Mouse (Mus musculus): Measurements from ENCODE around the gene Pla2g15.

Pla2g15 gene

DNA sequence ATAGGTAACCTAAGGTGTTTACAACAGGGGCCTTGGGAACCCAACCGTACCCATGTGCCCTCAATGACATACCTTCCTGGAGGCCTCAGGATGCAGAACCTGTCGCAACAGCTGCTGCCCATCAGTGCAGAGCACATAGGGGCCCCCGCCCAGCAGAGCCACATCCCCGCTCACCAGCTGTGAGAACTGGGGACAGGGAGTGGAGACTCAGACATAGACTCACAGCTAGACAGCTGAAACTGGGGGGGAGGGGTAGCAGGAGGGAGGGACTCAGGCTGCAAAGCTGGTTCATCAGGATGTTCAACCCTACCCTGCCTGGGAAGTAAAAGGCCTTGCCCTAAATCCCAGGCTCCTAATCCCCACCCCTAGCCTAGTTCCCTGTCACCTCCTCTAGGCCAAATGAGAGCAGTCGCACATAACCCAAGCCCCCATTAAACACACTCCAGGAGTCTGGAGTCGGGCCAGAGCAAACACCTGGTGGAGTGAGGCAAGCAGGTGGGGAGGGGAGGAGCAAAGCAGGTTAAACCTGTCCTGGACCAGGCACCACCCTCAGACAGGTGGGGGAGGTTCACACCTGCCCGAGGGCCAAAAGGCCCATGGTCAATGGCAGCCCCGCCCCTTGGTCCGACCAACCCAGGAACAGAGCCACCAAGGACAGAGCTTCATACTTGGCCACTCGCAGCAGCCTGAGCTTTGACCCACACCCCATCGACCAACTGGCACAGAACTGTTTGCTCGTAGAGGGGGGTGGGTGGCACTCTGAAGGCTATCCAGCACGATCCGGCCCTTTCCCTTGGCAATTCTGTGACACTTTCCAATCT lies 15.2 kb upstream of the Pla2g15 start:
- peak in 1 of 2 experiments; percentile 41 for DNase-seq (ENCODE audit: inconsistent age in 2 of 2, low spot score in 1 of 2)

DNA sequence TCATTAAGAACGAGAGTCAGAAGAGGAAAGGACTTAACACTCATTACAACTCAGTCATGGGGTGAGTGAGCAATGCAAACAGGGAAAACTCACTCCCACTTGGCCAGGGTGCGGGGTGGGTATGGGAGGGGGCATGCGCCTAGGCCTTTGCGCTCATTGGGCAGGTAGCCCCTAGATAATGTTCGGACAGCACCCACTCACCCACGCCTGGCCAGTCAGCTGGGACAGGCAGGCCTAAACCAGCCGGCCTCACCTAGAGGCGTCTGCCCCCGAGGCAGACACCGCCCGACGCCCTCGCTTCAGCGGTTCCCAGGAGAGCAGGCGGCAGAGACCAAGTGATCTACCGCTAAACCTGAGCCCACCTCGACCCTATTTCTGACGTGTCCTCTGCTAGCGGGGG lies 14.5 kb upstream of the Pla2g15 start:
- DNase-seq (ENCODE audit: inconsistent age in 2 of 2, low spot score in 1 of 2), result no peak

DNA sequence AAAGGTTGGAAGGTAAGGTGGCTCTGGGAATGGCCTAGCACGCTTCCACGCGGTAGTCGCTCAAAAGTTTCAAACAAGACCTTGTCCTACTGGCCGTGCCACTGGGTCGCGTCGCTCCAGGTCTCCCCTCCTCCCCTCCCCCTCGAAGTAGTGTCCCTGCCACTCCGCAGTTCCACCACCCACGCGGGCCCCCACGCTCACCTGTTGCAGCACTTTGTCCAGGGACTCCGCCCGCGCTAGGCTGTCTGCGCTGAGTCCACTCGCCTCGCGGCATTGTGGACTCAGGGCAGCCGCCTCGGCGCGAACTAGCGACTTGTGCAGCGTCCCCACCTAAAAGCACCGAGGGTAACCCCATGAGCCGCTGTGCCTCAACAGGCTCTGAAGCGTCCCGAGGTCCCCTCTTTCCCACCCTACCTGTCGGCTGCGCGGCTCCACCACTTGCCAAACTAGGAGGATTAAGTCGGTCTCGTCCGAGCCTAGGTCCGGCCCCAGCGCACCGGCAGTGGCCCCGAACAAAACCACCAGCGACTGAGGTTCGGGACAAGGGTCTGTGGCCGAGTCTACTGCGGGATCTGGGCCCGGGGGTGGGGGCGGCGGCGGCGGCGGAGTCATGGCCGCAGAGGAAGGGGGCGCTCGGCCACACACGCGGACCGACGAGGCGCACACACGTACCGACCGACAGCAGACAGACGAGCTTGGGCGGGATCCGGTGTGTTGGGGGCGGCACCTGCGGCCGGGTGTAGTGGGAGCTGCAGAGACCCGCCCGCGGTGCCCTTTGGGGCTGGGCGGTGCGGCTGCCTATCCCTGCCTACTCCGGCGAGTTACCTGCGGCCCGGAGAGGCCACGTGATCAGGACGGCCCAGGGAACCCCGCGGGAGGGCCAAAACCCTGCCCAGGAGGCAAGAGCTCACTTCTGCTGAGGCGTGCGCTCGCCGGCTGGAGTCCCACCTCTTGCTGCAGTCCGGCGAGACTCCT lies 13.8 kb upstream of the Pla2g15 start, which contains the start of gene Esrp2:
Gene Esrp2 (minus strand): TSS at position 819 of the 975 bp plus-strand sequence.
- peak; percentile 65 to 84 for DNase-seq (ENCODE audit: inconsistent age in 2 of 2, low spot score in 1 of 2)

DNA sequence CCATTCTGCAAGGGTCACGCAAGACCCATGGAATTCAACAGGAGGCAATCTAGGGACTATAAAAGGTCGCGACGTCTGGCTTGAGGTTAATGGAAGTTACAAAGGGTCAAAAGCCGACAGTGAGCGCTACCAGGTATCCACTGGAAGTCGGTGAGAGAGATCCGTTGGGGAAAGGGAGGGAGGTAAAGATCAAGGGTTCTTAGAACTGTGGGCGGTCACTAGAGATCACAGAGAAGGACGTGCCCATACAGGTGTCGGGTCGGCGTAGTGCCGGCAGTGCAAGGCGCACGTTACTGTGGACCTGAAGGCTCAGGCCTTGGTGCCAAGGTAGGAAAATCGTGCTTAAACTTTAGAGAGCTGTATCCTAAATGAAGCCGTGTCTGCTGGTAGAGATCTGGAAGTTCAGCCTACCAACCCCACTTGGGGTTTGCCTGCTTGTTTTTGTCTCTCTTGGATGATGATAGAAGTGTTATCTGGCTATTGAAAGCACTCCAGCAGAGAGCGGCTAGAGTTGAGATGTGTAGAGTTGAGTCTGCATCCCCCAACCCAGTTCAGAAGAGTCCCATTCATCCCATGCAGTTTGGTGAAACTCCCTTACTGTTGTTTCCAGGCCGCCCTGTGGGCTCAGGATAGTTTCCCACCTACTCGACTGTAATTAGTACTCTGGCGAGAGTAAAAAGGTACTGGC lies 12.8 kb upstream of the Pla2g15 start:
- DNase-seq (ENCODE audit: inconsistent age in 2 of 2, low spot score in 1 of 2), result peak in 1 of 2 experiments; percentile 58

DNA sequence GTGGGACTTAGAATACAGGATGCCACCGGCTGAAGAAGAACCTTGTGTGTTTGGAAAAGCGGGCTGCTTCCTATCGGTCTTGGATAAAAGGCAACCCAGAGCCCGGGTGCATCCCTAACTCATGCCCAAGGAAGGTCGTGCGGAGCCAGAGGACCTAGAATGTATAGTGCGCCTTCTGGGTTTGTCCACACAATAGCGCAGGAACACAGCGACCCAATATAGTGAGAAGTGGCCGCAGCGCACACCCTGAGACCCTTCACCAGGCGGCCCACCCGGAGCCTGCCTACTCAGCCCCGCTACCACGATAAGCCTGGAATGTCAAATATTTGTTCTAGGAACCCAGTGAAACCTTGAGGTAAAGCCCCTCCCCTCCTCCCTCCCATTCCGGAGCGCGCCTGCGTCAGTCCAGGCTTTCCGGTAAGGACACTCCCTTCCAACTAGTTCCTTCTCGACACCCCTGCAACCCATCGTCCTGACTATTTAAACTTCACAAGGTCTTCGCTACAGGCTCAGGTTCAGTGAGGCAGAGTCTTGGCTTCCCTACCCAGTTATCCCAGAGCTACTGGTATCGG lies 12.2 kb upstream of the Pla2g15 start:
- peak; percentile 85 to 95 for DNase-seq (ENCODE audit: inconsistent age in 2 of 2, low spot score in 1 of 2)

DNA sequence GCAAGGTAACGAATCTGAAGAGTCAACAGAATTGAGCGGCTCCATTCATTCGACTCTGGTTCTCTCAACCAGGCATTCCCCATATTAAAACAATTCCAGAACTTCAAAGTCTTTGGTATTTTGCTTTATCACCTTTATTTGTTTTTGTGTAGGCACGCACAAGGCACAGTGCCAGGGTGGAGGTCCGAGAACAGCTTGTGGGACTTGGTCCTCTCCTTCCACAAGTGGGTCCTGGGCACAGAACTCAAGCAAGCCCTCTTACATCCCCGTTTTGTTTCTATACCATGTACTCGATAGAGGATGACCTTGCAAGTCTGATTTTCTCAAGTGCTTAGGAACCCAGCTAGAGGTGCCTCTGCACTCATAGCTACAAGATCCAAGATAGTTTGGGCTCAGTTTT lies 11.6 kb upstream of the Pla2g15 start:
- DNase-seq (ENCODE audit: inconsistent age in 2 of 2, low spot score in 1 of 2), result no peak

DNA sequence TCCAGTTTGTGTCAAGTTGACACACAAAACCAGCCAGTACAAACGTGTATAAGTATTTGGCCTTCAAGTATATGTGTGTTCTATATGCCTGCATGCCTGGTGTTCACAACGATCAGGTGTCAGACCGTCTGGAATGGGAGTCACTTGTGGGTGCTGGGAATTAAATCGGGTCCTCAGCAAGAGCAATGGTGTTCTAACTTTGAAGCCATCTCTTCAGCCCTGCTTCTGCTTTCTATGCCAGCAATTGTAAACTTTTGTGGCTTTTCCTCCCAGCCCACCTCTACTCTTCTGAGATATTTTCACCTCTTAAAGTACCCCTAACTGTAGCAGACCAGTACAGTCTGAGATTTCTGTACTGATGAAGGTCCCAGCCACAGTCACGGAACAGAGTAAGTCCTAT lies 10.0 kb upstream of the Pla2g15 start:
- DNase-seq (ENCODE audit: inconsistent age in 2 of 2, low spot score in 1 of 2), result no peak

DNA sequence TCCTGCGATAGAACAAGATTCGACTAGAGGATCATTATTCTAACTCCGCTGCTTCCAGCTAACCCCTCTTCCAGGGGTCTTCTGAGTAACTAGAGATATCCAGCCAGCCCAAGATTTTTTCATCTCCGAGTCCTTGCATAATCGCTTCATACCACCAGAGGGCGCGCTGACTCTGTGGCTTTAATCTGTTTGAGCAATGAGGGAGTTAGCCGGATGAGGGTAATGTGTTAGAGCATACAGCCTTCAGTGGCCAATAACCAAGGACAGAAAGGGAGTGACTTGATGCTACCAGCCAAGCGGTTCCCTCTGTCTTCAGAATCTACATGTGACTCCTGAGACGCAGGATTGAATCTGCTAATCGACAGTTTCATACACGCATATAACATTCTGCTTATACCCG lies 9.4 kb upstream of the Pla2g15 start:
- peak; percentile 84 to 96 for DNase-seq (ENCODE audit: inconsistent age in 2 of 2, low spot score in 1 of 2)

DNA sequence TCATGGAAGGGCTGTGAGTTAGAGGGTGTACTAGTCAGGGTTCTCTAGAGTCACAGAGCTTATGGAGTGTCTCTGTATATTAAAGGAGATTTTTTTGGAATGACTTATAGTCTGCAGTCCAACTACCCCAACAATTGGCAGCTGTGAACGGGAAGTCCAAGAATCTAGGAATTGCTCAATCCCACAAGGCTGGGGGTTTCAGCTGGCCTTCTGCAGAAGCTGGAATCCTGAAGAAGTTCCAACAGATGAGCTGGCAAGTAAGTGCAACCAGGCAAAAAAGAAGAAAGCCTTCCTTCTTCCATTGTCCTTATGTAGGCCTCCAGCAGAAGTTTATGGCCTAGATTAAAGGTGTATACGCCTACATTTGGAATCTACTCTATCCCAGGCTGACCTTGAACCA lies 4.9 kb upstream of the Pla2g15 start:
- DNase-seq (ENCODE audit: inconsistent age in 2 of 2, low spot score in 1 of 2), result peak in 1 of 2 experiments; percentile 81

DNA sequence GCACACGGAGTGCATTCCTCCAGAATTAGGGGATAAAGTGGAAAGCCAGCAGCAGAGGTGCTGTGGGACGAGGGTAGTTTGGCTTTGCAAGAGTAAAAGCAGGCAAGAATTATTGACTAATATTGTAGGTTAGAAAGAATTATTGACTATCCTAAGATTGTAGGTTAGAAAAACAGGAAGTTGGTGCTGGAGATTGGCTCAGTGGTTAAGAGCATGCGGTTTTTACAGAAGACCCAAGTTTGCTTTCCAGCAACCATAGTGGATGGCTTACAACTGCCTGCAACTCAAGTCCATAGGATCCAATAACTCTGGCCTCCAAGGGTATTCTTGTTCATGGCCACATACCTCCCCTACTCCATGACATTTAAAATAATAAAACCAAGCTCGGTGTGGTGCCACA lies 4.2 kb upstream of the Pla2g15 start:
- no peak for DNase-seq (ENCODE audit: inconsistent age in 2 of 2, low spot score in 1 of 2)

DNA sequence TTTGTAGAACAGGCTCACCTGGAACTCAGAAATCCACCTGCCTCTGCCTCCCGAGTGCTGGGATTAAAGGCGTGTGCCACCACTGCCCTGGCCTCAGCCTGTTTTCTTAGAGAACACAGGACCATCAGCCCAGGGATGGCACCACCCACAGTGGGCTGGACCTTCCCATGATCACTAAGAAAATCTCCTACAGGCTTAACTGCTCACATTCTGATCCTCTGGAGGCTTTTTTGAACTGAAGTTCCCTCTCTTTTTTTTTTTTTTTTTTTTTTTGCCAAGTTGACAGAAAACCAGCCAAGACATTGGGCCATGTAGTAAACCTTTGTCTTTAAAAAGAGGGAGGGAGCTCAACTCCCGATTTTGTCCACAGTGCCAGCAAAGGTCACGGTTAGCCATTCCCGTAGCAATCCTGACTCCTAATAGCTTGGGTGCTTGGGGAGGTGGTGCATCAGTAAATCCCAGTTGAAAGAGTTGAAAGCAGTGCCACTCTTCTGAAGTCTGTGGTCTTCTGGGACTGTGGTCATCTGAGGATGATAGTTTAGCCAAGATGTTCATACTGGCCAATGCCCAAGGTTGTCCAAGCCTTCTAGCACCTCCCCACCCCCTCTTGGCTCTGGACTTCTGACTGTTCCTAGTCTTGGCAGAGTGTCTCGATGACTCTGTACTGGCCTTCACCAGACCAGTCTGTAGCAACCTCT lies 2.2 kb upstream of the Pla2g15 start:
- DNase-seq (ENCODE audit: inconsistent age in 2 of 2, low spot score in 1 of 2), result peak; percentile 87 to 96

DNA sequence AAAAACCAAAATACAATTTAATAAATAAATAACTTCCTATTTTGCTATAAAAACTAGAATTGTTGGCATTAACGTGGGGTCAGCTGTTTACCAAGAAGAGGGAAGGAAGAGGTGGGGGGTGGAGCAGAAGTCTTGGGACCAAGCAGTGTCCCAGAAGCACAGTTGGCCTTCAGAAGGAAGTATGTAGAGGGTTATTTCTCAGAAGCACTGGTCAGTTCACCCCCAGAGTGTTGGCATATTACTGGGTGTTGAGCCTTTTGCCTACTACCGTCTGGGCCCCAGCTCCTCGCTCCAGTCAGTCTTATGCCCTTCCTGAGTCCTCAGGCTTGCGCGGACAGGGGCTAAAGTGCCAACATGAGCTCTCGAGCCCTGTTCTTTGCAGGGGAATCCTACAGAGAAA lies 1.2 kb upstream of the Pla2g15 start:
- peak; percentile 37 to 71 for DNase-seq (ENCODE audit: inconsistent age in 2 of 2, low spot score in 1 of 2)

DNA sequence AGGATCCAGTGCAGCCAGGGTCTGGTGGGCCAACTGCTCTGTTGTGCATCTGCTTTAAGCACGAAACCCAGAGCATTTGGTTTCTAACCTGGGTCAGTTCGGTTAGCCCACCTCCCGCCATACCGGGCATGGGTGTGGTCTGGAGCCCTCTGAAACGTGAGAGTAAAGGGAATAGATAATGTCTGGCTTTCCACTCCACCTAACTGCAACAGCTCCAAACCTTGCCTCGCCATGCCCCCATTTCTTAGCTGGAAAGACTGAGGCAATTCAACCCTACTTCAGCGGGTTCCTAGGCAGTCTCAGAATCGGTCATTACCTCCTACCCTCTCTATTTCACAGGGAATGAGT lies 428 bp downstream of the Pla2g15 start:
- no peak for DNase-seq (ENCODE audit: inconsistent age in 2 of 2, low spot score in 1 of 2)

DNA sequence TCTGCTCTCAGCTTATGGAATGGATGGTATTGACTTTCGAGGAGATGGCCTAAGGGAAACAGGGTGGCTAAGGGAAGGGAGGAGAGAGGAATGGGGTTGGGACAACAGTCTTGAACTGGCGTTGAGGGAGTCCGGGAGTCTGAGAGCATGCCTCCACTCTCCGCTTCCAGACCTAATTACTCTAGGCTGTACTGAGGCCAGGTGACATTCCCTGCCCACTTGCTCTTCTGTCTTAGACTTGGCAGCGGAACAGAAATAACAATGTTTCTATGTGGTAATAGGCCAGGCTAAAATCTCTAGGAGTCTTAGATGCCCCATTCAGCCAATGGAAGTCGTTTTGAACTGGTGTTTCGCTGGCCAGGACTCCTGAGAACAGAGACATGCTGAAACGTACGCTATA lies 842 bp downstream of the Pla2g15 start:
- DNase-seq (ENCODE audit: inconsistent age in 2 of 2, low spot score in 1 of 2), result no peak

DNA sequence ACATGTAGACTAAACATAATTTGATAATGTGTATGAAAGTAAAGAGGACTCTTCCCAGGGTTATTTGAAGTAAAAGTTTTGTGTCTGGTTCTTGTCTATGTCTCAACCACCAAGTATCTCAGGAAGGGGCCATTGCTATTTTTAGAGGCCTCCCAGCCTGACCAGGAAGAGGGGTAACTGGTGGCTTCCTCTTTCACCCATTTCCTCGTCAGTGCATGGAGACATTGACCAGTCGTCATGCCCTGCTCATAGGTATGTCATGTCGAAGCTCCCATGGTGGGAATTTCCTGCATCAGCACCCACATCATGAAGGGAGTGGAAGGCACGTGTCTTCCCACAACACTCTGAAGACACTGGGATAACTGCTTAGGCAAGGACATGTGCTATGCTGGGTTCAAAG lies 2.7 kb downstream of the Pla2g15 start:
- DNase-seq (ENCODE audit: inconsistent age in 2 of 2, low spot score in 1 of 2), result no peak

DNA sequence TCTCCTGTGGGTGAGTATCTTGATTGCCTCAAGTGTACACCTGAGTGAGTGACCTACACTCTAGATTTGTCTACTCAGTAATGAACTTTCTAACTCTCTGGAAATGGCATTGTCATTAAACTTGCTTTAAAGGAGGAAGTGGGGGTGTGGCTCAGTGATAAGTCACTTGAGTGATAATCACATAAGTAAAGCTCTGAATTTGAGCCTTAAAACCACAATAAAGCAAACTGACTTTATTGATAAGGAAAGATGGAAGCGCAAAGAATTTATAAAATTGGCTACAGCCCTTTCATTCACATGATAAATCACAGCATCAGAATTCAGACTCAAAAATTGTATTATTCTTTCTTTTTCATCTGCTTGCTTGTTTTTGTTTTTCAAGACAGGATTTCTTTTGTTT lies 7.2 kb downstream of the Pla2g15 start:
- no peak for DNase-seq (ENCODE audit: inconsistent age in 2 of 2, low spot score in 1 of 2)

DNA sequence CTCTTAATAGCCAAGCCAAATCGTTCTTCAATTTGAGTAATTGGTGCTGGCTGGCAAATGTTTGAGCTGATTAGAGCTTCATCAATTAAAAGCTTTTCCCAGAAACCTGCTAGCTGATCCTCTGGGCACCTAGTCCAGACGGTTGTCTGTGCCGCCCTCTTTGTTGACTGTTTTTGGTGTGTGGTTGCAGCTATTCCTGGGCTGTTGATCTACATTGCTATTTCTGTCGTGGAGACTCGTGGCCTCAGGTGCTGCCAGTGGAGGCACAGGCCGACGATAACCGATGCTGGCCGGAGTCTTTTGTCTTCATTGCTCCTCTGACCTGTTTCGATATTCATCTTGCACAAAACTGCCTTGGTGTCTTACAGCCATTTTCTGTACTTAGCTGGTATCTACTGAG lies 8.2 kb downstream of the Pla2g15 start:
- DNase-seq (ENCODE audit: inconsistent age in 2 of 2, low spot score in 1 of 2), result no peak

DNA sequence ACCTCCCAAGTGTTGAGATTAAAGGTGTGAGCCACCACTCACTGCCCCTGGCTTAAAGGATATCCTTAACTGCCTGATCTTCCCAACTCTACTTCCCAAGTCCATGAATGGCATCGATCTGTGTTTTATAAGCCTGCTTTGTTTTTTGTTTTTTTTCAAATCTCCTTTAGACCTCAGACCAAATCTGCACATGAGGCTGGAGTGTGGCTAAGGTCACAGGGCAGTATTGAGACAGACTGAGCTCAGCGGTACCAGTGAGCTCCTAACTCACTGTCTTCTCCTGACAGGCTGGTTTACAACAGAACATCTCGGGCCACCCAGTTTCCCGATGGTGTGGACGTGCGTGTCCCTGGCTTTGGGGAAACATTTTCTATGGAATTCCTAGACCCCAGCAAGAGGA lies 9.7 kb downstream of the Pla2g15 start:
- DNase-seq (ENCODE audit: inconsistent age in 2 of 2, low spot score in 1 of 2), result no peak

DNA sequence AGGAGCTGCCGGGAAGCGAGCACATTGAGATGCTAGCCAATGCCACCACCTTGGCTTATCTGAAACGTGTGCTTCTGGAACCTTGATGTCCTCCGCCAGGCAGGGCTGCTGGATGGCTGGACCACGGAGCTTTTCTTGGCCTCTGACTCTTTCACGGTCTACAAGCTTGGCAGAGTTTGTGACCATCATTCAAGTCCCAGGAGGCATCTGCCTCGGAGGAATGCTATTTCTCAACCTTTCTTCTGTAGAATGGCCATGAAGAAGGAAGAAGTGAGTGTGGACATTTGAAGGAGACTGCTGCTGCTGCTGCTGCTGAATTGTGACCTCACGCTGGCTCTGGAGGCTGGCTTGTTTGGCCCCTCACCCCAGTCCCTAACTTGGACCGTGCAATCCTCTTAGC lies 13.1 kb downstream of the Pla2g15 start:
- DNase-seq (ENCODE audit: inconsistent age in 2 of 2, low spot score in 1 of 2), result peak in 1 of 2 experiments; percentile 49

DNA sequence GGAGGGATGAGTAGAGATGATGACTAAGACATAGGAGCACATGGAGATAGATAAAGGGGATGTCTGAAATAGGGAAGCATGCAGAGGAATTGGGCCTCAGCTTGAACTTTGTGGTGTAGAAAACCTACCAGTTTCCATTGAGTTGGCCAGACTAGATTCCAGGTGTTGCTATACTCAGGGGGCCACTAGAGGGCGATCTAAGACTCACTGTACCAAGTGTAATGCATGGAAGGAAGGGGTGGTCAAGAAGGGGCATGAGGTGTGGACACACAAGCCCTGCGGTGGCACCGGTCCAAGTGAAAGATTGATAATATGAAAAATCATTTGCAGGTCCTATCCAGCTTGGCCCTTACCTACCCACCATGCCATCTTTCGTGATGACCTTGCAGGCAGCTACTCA lies 15.3 kb downstream of the Pla2g15 start:
- DNase-seq (ENCODE audit: inconsistent age in 2 of 2, low spot score in 1 of 2), result peak; percentile 59 to 93
